Mouse (Mus musculus): ENCODE measurements around the gene Ar. TPM values are rescaled to one million over a fixed set of nuclear protein-coding genes. Genes with fewer than 3 reads are reported as not detected.

The Ar gene
- total RNA-seq (2021): 1 to 10 TPM; 5.4 to 6.2 TPM
- long read RNA-seq, experiment 1, full-length matches to known transcripts: 2 of 3 reads
- long read RNA-seq, experiment 1, partial matches to known transcripts: 0 of 3 reads
- long read RNA-seq, experiment 1, other reads (novel, unspliced or antisense): 1 of 3 reads
- long read RNA-seq, experiment 2, partial matches to known transcripts: 0 of 1 reads
- long read RNA-seq, experiment 2, other reads (novel, unspliced or antisense): 1 of 1 reads

GRCm38 (mm10) chrX:98148531-98149342 is at the start of gene Ar:
TSS of gene Ar (plus strand) at chrX:98148769.
- DNase-seq (ENCODE audit: low spot score in 2 of 2): peak in 1 of 2 experiments; percentile 23

DNA sequence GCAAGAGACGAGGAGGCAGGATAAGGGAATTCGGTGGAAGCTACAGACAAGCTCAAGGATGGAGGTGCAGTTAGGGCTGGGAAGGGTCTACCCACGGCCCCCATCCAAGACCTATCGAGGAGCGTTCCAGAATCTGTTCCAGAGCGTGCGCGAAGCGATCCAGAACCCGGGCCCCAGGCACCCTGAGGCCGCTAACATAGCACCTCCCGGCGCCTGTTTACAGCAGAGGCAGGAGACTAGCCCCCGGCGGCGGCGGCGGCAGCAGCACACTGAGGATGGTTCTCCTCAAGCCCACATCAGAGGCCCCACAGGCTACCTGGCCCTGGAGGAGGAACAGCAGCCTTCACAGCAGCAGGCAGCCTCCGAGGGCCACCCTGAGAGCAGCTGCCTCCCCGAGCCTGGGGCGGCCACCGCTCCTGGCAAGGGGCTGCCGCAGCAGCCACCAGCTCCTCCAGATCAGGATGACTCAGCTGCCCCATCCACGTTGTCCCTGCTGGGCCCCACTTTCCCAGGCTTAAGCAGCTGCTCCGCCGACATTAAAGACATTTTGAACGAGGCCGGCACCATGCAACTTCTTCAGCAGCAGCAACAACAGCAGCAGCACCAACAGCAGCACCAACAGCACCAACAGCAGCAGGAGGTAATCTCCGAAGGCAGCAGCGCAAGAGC is 1.3 kb downstream of the Ar start:
- DNase-seq (ENCODE audit: low spot score in 2 of 2): peak in 1 of 2 experiments; percentile 11

DNA sequence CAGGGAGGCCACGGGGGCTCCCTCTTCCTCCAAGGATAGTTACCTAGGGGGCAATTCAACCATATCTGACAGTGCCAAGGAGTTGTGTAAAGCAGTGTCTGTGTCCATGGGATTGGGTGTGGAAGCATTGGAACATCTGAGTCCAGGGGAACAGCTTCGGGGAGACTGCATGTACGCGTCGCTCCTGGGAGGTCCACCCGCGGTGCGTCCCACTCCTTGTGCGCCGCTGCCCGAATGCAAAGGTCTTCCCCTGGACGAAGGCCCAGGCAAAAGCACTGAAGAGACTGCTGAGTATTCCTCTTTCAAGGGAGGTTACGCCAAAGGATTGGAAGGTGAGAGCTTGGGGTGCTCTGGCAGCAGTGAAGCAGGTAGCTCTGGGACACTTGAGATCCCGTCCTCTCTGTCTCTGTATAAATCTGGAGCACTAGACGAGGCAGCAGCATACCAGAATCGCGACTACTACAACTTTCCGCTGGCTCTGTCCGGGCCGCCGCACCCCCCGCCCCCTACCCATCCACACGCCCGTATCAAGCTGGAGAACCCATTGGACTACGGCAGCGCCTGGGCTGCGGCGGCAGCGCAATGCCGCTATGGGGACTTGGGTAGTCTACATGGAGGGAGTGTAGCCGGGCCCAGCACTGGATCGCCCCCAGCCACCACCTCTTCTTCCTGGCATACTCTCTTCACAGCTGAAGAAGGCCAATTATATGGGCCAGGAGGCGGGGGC is 2.0 kb downstream of the Ar start:
- DNase-seq (ENCODE audit: low spot score in 2 of 2): peak in 1 of 2 experiments; percentile 7

GRCm38 (mm10) chrX:98189759-98190158 is 41.2 kb downstream of the Ar start:
- DNase-seq (ENCODE audit: low spot score in 2 of 2): no peak

DNA sequence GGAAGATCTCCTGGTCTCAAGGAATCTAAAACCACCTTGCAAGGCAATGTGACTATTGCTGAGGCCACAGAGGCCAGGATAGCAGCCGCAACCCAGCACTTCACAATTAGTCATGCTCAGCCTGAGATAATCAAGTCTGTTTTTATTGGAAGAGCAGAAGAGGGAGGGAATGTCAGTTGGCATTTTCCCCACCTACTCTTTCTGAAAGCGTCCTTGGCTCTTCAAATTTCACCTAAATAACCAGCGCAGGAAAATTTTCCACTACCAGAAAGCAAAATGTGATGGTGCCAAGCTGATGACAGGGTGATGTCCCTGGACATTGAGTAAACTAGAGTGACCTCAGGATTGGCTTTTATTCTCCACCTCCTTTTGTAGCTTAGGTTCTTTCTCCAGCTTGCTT is 57.2 kb downstream of the Ar start:
- DNase-seq (ENCODE audit: low spot score in 2 of 2): no peak

GRCm38 (mm10) chrX:98207166-98207565 is 58.6 kb downstream of the Ar start:
- DNase-seq (ENCODE audit: low spot score in 2 of 2): no peak

DNA sequence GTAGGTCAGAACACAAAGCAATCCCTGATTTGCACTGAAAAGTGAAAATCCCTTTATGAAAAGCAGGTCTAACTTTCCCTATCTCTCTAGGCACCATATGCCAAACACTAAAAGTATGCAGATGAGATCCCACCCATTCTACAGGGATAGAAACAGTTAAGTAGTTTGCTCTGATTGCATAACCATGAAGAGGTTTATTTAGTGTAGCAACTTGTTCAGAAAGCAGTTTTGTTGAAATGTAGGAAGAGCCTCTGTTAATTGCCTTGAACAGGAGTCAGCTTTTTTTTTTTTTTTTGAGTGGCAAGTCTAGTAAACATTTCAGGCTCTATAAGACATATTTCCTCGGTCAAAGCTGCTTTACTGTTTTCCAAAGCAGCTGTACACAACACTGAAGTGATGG is 67.5 kb downstream of the Ar start:
- DNase-seq (ENCODE audit: low spot score in 2 of 2): no peak

GRCm38 (mm10) chrX:98239011-98239410 is 90.4 kb downstream of the Ar start:
- no peak for DNase-seq (ENCODE audit: low spot score in 2 of 2)

DNA sequence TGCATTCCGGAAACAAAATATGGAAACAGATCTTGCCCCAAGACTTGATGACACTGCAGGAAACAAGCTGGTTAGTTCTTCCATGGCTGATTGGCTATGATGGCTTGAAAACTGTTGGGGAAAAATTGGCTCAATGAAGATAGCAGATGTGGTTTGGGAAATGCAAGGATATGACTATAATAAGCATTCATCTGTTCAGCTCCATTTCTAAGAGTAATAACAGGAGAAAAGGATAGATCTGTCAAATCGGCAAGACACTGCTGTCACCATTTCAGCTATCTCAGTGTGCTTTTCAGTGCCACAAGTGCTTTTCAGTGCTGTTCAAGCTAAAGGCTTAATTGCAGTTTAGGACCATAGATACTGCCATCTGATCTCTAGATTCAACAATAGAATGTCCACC is 96.5 kb downstream of the Ar start:
- no peak for DNase-seq (ENCODE audit: low spot score in 2 of 2)

GRCm38 (mm10) chrX:98248363-98248762 is 99.8 kb downstream of the Ar start:
- DNase-seq (ENCODE audit: low spot score in 2 of 2): no peak

GRCm38 (mm10) chrX:98259620-98260019 is 111.1 kb downstream of the Ar start:
- DNase-seq (ENCODE audit: low spot score in 2 of 2): no peak

- no peak for DNase-seq (ENCODE audit: low spot score in 2 of 2)
Measured at GRCm38 (mm10) chrX:98265755-98266154, 117.2 kb downstream of the Ar start.

DNA sequence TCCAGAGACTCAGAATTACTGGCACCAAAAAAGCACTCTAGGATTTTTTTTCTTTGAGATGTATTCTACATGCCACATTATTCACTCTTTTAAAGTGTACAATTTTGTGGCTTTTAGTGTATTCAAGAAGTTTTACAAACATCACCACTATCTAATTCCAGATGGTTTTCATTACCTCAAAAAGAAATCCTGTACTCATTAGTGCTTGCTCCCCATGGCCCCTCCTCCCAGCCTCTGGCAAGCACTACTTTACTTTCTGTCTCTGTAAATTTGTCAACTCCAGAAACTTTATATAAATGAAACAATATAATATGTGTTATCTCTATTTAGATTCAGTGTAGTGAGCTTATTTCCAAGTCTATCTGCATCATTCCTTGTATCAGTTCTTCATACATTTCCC is 122.8 kb downstream of the Ar start:
- DNase-seq (ENCODE audit: low spot score in 2 of 2): no peak

DNA sequence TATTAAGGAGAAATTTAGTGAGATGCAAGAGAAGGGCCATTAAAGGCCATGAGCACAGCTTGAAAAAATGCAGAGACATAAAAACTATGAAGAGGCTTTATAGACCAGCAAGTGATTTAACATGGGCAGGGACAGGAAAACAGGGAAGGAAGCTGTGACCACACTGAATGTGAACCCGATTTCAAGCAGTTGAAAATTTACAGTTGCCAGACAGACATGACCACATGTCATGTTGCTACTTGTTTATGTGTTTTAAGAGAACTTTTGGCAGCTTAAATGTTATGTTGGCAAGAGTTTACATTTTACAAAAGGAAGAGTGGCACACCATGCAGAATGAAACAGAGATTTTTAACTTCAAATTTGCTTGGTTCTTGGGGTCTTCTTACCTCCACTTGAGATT is 143.2 kb downstream of the Ar start:
- DNase-seq (ENCODE audit: low spot score in 2 of 2): no peak

GRCm38 (mm10) chrX:98300685-98301084 is 152.1 kb downstream of the Ar start:
- no peak for DNase-seq (ENCODE audit: low spot score in 2 of 2)

GRCm38 (mm10) chrX:98301924-98302323 is 153.4 kb downstream of the Ar start:
- no peak for DNase-seq (ENCODE audit: low spot score in 2 of 2)

DNA sequence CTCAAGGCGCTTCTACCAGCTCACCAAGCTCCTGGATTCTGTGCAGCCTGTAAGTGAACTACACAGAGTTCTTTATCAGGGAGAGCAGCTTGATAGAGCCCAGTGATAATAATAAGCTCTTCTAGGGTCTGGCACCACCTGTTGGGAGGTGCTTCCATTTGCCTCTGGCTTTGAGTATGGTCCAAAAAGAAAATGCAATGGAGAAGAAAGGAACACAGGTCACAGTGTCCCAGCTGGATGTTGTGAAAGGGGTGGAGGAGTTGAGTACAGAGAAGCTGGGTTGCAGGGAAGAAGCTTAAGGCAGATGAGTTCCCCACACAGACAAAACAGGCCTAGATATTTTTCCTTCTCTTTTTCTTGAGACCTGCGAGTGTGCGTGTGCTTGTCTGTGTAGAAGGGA is 167.4 kb downstream of the Ar start:
- DNase-seq (ENCODE audit: low spot score in 2 of 2): no peak

DNA sequence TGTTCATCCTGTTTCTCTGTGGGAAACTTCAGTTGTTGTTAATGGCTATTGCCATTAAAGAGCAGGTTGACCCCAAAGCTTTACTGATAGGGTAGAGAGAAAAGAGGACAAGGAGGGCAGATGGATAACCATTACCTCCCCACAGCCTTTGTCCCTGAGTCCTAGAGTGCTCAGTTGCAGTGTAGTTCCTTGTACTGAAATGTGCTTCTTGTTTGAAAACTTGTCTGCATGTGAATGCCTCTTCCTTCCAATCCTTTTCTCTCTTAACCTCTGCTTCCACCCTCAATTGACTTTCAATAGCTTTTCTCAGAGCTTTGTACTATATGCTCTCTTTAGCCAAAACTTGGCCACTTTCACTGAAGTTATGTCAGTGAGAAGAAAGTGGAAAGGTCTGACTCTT is 168.9 kb downstream of the Ar start:
- no peak for DNase-seq (ENCODE audit: low spot score in 2 of 2)

GRCm38 (mm10) chrX:98323105-98323504 is 174.5 kb downstream of the Ar start:
- no peak for DNase-seq (ENCODE audit: low spot score in 2 of 2)

- DNase-seq (ENCODE audit: low spot score in 2 of 2): no peak
Measured at GRCm38 (mm10) chrX:98347481-98347880, 198.9 kb downstream of the Ar start.

DNA sequence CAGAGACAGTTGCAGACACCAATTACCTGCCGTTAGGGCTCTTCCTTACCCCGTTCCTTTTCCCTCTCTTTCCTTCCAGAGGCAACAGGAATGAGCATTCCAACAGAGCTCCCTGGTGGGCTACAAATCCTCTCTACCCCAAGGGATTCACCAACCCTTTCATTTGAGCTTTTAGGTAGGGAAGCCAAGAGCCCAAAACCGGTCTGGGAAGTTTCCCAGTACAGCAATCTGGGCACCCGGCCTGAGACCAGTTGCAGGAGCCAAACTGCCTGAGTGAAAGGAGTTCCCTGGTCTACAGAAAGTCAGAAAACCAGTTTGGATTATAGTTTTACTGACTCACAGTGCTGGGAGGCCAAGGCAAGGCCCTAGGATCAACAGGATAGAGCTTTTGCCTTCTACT is 199.5 kb downstream of the Ar start:
- DNase-seq (ENCODE audit: low spot score in 2 of 2): peak; percentile 17 to 48
